Mouse (Mus musculus): ENCODE data around the gene Cyp4b1. TPM values are rescaled to one million over a fixed set of nuclear protein-coding genes. Genes with fewer than 3 reads are reported as not detected.
"Not testable (repeated sequence)": the region's sequence is repeated elsewhere in the genome, so short reads cannot be mapped to it uniquely, and the experiment has no call there.

Gene Cyp4b1
- polyA plus RNA-seq, 2 experiments, result 1.1 to 2.2 TPM

GRCm38 (mm10) chr4:115650866-115651265 lies 3.3 kb upstream of the Cyp4b1 start:
- WGBS (ENCODE audit: insufficient replicate concordance), result 65% methylated on average over 5 of the region's 5 CpGs
- ATAC-seq (ENCODE audit: insufficient read depth) (no peak), DNase-seq (ENCODE audit: low read depth in 3 of 3, low spot score in 3 of 3) (no peak)
- Histone ChIP-seq H3K27ac (no peak overlapping the region), H3K4me2 (ENCODE audit: low read depth) (no peak overlapping the region), H3K9ac (replicated peaks) (no peak overlapping the region), H3K36me3 (replicated peaks; ENCODE audit: control insufficient read depth, insufficient read depth, low read depth) (no peaks in the 10 kb centered on the region), H3K4me3 (ENCODE audit: insufficient read depth in 1 of 2, low read depth in 2 of 2, low read length in 2 of 2) (no peak overlapping the region), H3K27me3 (ENCODE audit: control insufficient read depth, insufficient read depth, low read length) (no peaks in the 10 kb centered on the region), H3K4me1 (replicated peaks; ENCODE audit: control insufficient read depth in 2 of 2, insufficient read depth in 2 of 2, low read length in 1 of 2) (no peaks in the 10 kb centered on the region), H3K9me3 (ENCODE audit: control insufficient read depth, low read length) (no peaks in the 10 kb centered on the region)
- TF ChIP-seq EP300 (IDR thresholded peaks at IDR 0.05; ENCODE audit: low read depth), result no peak
- no peak for TF ChIP-seq CTCF (IDR thresholded peaks at IDR 0.05; ENCODE audit: low read depth)

DNA sequence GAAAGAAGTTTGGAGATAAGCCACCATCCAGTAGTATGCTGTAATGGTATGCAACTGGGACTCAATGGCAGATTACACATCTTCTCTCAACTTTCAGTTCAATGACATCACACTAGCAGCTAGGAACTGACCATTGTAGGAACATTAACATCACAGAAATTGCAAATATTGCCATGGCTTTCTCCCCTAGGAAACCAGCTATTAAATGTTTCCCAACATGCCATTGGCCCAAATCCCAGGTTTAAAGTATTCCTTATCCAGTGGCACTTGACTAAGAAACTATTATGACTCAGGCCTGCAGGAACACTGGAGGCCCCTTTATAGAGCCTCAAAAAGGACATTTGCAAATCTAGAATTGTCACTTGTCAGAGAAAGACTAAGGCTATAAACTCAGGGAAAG lies 1.8 kb upstream of the Cyp4b1 start:
- no peak for ATAC-seq (ENCODE audit: insufficient read depth)
- Histone ChIP-seq H3K4me3 (ENCODE audit: insufficient read depth in 1 of 2, low read depth in 2 of 2, low read length in 2 of 2) (no peak overlapping the region), H3K4me2 (ENCODE audit: low read depth) (no peak overlapping the region), H3K27me3 (ENCODE audit: control insufficient read depth, insufficient read depth, low read length) (no peaks in the 10 kb centered on the region), H3K4me1 (replicated peaks; ENCODE audit: control insufficient read depth in 2 of 2, insufficient read depth in 2 of 2, low read length in 1 of 2) (no peaks in the 10 kb centered on the region), H3K36me3 (replicated peaks; ENCODE audit: control insufficient read depth, insufficient read depth, low read depth) (no peaks in the 10 kb centered on the region), H3K9ac (replicated peaks) (no peak overlapping the region), H3K9me3 (ENCODE audit: control insufficient read depth, low read length) (no peaks in the 10 kb centered on the region), H3K27ac (no peak overlapping the region)
- DNase-seq (ENCODE audit: low read depth in 3 of 3, low spot score in 3 of 3), result no peak
- TF ChIP-seq CTCF (IDR thresholded peaks at IDR 0.05; ENCODE audit: low read depth), result no peak
- no peak for TF ChIP-seq EP300 (IDR thresholded peaks at IDR 0.05; ENCODE audit: low read depth)

DNA sequence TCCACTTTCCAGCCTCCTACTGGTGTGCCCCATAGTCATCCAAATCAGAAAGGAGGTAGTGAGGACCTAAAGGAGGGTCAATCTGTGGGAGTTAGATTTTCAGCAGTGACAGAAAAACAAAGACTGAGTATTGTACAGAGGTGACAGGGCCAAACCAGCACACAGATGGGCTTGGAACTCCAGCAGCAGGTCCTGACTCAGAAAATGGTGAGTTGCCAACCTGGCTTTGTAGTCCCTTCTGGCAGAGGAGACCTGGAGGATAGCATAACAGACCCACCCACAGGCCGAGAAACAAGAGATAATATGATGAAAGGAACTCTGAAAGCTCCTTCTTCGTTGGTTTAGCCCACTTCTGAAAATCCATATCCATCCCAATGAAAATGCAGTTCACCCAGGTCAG lies 1.2 kb upstream of the Cyp4b1 start:
- no peaks in the 10 kb centered on the region for H3K4me1 ChIP-seq (replicated peaks; ENCODE audit: control insufficient read depth in 2 of 2, insufficient read depth in 2 of 2, low read length in 1 of 2)
- H3K4me3 ChIP-seq (ENCODE audit: insufficient read depth in 1 of 2, low read depth in 2 of 2, low read length in 2 of 2), result no peak overlapping the region
- no peaks in the 10 kb centered on the region for H3K9me3 ChIP-seq (ENCODE audit: control insufficient read depth, low read length)
- no peak overlapping the region for H3K4me2 ChIP-seq (ENCODE audit: low read depth)
- 42% methylated on average over 2 of the region's 2 CpGs for WGBS (ENCODE audit: insufficient replicate concordance)
- DNase-seq (ENCODE audit: low read depth in 3 of 3, low spot score in 3 of 3) (no peak), ATAC-seq (ENCODE audit: insufficient read depth) (no peak)
- H3K9ac ChIP-seq (replicated peaks), result no peak overlapping the region
- TF ChIP-seq CTCF (IDR thresholded peaks at IDR 0.05; ENCODE audit: low read depth) (no peak), EP300 (IDR thresholded peaks at IDR 0.05; ENCODE audit: low read depth) (no peak)
- no peaks in the 10 kb centered on the region for H3K36me3 ChIP-seq (replicated peaks; ENCODE audit: control insufficient read depth, insufficient read depth, low read depth)
- no peaks in the 10 kb centered on the region for H3K27me3 ChIP-seq (ENCODE audit: control insufficient read depth, insufficient read depth, low read length)
- no peak overlapping the region for H3K27ac ChIP-seq

DNA sequence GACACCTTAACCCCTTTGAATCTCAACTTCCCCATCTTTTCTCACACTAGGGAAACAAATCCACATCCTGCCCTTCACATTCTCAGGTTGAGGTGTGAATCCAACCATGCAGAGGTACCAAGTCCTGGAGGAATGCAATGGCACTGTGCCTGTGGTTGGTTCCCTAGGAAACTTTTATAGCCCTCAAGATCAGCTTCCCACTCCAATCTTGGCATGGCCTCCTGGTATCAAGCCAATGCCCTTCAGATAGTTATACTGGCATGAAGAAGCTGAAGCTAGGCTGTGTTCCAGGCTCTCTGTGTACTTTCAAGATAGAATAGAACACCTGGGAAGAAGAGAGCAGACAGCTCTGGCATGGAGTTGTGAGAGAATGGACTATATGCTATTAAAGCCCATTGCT lies 2.2 kb downstream of the Cyp4b1 start:
- Histone ChIP-seq H3K9ac (replicated peaks) (no peak overlapping the region), H3K4me2 (ENCODE audit: low read depth) (no peak overlapping the region), H3K9me3 (ENCODE audit: control insufficient read depth, low read length) (no peaks in the 10 kb centered on the region), H3K36me3 (replicated peaks; ENCODE audit: control insufficient read depth, insufficient read depth, low read depth) (no peaks in the 10 kb centered on the region), H3K4me3 (ENCODE audit: insufficient read depth in 1 of 2, low read depth in 2 of 2, low read length in 2 of 2) (no peak overlapping the region), H3K4me1 (replicated peaks; ENCODE audit: control insufficient read depth in 2 of 2, insufficient read depth in 2 of 2, low read length in 1 of 2) (peaks cover 0 to 2% of the 10 kb centered on the region in 2 experiments; a peak in 1 of 4 replicates), H3K27me3 (ENCODE audit: control insufficient read depth, insufficient read depth, low read length) (no peaks in the 10 kb centered on the region), H3K27ac (no peak overlapping the region)
- TF ChIP-seq EP300 (IDR thresholded peaks at IDR 0.05; ENCODE audit: low read depth) (no peak), CTCF (IDR thresholded peaks at IDR 0.05; ENCODE audit: low read depth) (no peak)
- ATAC-seq (ENCODE audit: insufficient read depth) (no peak), DNase-seq (ENCODE audit: low read depth in 3 of 3, low spot score in 3 of 3) (no peak)

- Histone ChIP-seq H3K27ac (no peak overlapping the region), H3K4me2 (ENCODE audit: low read depth) (no peak overlapping the region), H3K9ac (replicated peaks) (no peak overlapping the region), H3K4me1 (replicated peaks; ENCODE audit: control insufficient read depth in 2 of 2, insufficient read depth in 2 of 2, low read length in 1 of 2) (peaks cover 0 to 2% of the 10 kb centered on the region in 2 experiments; a peak in 1 of 4 replicates), H3K4me3 (ENCODE audit: insufficient read depth in 1 of 2, low read depth in 2 of 2, low read length in 2 of 2) (no peak overlapping the region), H3K9me3 (ENCODE audit: control insufficient read depth, low read length) (no peaks in the 10 kb centered on the region), H3K27me3 (ENCODE audit: control insufficient read depth, insufficient read depth, low read length) (no peaks in the 10 kb centered on the region), H3K36me3 (replicated peaks; ENCODE audit: control insufficient read depth, insufficient read depth, low read depth) (no peaks in the 10 kb centered on the region)
- WGBS (ENCODE audit: insufficient replicate concordance), result 11% methylated on average over 5 of the region's 5 CpGs
- ATAC-seq (ENCODE audit: insufficient read depth) (no peak), DNase-seq (ENCODE audit: low read depth in 3 of 3, low spot score in 3 of 3) (no peak)
- TF ChIP-seq EP300 (IDR thresholded peaks at IDR 0.05; ENCODE audit: low read depth) (no peak), CTCF (IDR thresholded peaks at IDR 0.05; ENCODE audit: low read depth) (no peak)
Observed at GRCm38 (mm10) chr4:115642967-115643754, 4.4 kb downstream of the Cyp4b1 start.

GRCm38 (mm10) chr4:115625560-115625959 lies 22.0 kb downstream of the Cyp4b1 start:
- H3K27me3 ChIP-seq (ENCODE audit: control insufficient read depth, insufficient read depth, low read length); H3K36me3 ChIP-seq (replicated peaks; ENCODE audit: control insufficient read depth, insufficient read depth, low read depth): not testable (repeated sequence)
- WGBS (ENCODE audit: insufficient replicate concordance), result 70% methylated on average over 3 of the region's 3 CpGs

More at GRCm38 (mm10) chr4:115625560-115625959, 22.0 kb downstream of the Cyp4b1 start:
- not testable (repeated sequence) for H3K4me3 ChIP-seq (ENCODE audit: insufficient read depth in 1 of 2, low read depth in 2 of 2, low read length in 2 of 2); ATAC-seq (ENCODE audit: insufficient read depth); DNase-seq (ENCODE audit: low read depth in 3 of 3, low spot score in 3 of 3); H3K4me2 ChIP-seq (ENCODE audit: low read depth); H3K27ac ChIP-seq; H3K4me1 ChIP-seq (replicated peaks; ENCODE audit: control insufficient read depth in 2 of 2, insufficient read depth in 2 of 2, low read length in 1 of 2); H3K9ac ChIP-seq (replicated peaks); H3K9me3 ChIP-seq (ENCODE audit: control insufficient read depth, low read length)

All from liver, embryonic 14.5 days (tissue).